Mouse (Mus musculus): Measurements from ENCODE around the gene Agpat1. TPM values are rescaled to one million over a fixed set of nuclear protein-coding genes. Genes with fewer than 3 reads are reported as not detected.

The Agpat1 gene
- polyA plus RNA-seq, 1 experiment from 2014 or later: 52.5 TPM

GRCm38 (mm10) chr17:34606186-34607039, 2.4 kb downstream of the Agpat1 start:
- Histone ChIP-seq H3K9ac (peak overlapping the region; percentile 87), H3K27me3 (replicated peaks) (no peaks in the 10 kb centered on the region), H3K4me3 (peak overlapping the region; percentile 69), H3K9me3 (replicated peaks) (no peaks in the 10 kb centered on the region), H3K4me2 (peak overlapping the region; percentile 92), H3K36me3 (peaks cover 28% of the 10 kb centered on the region), H3K27ac (ENCODE audit: poor library complexity, severe bottlenecking) (peak overlapping the region; percentile 90), H3K4me1 (replicated peaks) (peaks cover 49% of the 10 kb centered on the region)
- no peak for ATAC-seq (ENCODE audit: insufficient number of reproducible peaks, low FRiP score)
- WGBS: 15% methylated on average over 32 of the region's 32 CpGs

DNA sequence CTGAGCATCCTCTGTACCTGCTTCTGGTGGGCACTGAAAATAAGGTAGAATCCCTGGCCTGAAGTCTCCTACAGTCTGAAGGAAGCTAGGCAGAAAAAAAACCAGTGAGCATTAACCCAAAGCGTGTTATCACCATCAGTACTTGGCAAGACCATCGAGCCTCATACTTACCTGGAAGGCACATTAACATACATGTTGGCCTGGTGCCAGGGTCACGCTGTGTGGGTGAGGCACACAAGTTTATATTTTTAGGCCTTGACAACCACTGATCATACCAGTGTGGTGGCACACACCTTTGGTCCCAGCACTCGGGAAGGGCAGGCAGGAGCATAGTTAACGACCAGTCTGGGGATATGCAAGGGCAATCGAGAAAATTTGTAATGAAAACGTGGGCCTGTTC, 3.9 kb downstream of the Agpat1 start:
- 84% methylated on average over 7 of the region's 7 CpGs for WGBS
- no peak overlapping the region for H3K4me3 ChIP-seq
- 0 out of 2 replicates have a peak overlapping the region, but pooled peaks have one; percentile 42 for H3K9ac ChIP-seq
- H3K27me3 ChIP-seq (replicated peaks): no peaks in the 10 kb centered on the region
- no peaks in the 10 kb centered on the region for H3K9me3 ChIP-seq (replicated peaks)
- H3K36me3 ChIP-seq: peaks cover 38% of the 10 kb centered on the region
- no peak overlapping the region for H3K4me2 ChIP-seq
- no peak overlapping the region for H3K27ac ChIP-seq (ENCODE audit: poor library complexity, severe bottlenecking)
- no peak for ATAC-seq (ENCODE audit: insufficient number of reproducible peaks, low FRiP score)
- H3K4me1 ChIP-seq (replicated peaks): peaks cover 38% of the 10 kb centered on the region

DNA sequence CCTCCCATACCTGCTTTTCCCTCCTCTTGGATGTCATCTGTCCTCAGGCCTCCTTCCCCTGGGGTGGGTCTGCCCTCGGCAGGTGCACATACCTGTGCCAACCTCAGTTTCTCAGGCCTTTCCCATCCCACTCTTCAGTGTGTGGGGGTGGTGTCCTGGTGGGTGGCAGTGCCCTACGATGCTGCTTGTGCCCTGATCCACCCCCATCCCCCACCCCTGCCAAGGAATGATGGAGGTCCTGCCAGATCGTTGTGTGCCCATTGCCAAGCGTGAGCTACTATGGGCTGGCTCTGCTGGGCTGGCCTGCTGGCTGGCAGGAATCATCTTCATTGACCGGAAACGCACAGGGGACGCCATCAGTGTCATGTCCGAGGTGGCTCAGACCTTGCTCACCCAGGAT, 7.0 kb downstream of the Agpat1 start:
- ATAC-seq (ENCODE audit: insufficient number of reproducible peaks, low FRiP score): no peak
- no peaks in the 10 kb centered on the region for H3K9me3 ChIP-seq (replicated peaks)
- peaks cover 63% of the 10 kb centered on the region for H3K36me3 ChIP-seq
- H3K4me1 ChIP-seq (replicated peaks): peaks cover 29% of the 10 kb centered on the region
- H3K9ac ChIP-seq: no peak overlapping the region
- no peak overlapping the region for H3K27ac ChIP-seq (ENCODE audit: poor library complexity, severe bottlenecking)
- no peak overlapping the region for H3K4me2 ChIP-seq
- H3K27me3 ChIP-seq (replicated peaks): no peaks in the 10 kb centered on the region
- no peak overlapping the region for H3K4me3 ChIP-seq
- 91% methylated on average over 8 of the region's 8 CpGs for WGBS

DNA sequence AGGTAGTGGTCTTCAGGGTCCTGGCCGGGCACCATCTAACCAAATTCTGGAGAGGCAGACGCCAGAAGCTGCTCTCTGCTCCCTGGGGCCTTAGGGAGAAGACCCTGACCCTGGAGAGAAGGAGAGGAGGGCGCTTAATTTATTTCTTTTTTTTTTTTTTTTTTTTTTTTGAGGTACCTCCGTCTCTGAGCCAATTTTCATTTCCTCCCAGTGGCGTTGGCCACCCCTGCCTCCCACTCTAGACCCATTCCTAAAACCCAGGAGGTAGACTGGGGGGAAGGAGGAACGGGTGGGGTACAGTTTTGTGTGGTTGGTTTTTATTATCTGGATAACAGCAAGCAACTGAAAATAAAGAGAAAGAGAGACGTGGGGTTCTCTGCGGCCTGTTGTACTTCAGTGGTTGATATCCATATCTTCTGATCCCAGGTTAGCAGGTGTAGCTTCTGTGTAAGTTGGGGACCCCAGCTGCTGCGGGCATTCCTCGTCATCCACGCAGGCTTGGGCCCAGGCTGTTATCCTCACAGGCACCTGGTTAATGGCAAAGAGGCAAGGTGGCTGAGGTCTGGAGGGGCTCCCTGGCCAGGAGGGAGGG, 9.1 kb downstream of the Agpat1 start:
- no peaks in the 10 kb centered on the region for H3K27me3 ChIP-seq (replicated peaks)
- H3K9me3 ChIP-seq (replicated peaks): no peaks in the 10 kb centered on the region
- whole genome bisulfite sequencing: 83% methylated on average over 11 of the region's 11 CpGs
- no peak overlapping the region for H3K9ac ChIP-seq
- H3K4me1 ChIP-seq (replicated peaks): peaks cover 10% of the 10 kb centered on the region
- no peak for ATAC-seq (ENCODE audit: insufficient number of reproducible peaks, low FRiP score)
- H3K4me3 ChIP-seq: no peak overlapping the region
- peaks cover 71% of the 10 kb centered on the region for H3K36me3 ChIP-seq
- H3K4me2 ChIP-seq: no peak overlapping the region
- H3K27ac ChIP-seq (ENCODE audit: poor library complexity, severe bottlenecking): no peak overlapping the region

GRCm38 (mm10) chr17:34613830-34614229, 9.8 kb downstream of the Agpat1 start:
- Histone ChIP-seq H3K9ac (no peak overlapping the region), H3K27ac (ENCODE audit: poor library complexity, severe bottlenecking) (no peak overlapping the region), H3K4me2 (no peak overlapping the region), H3K4me3 (no peak overlapping the region), H3K9me3 (replicated peaks) (no peaks in the 10 kb centered on the region), H3K27me3 (replicated peaks) (no peaks in the 10 kb centered on the region), H3K36me3 (peaks cover 70% of the 10 kb centered on the region), H3K4me1 (replicated peaks) (peaks cover 4% of the 10 kb centered on the region)
- no peak for ATAC-seq (ENCODE audit: insufficient number of reproducible peaks, low FRiP score)
- 85% methylated on average over 10 of the region's 10 CpGs for WGBS

DNA sequence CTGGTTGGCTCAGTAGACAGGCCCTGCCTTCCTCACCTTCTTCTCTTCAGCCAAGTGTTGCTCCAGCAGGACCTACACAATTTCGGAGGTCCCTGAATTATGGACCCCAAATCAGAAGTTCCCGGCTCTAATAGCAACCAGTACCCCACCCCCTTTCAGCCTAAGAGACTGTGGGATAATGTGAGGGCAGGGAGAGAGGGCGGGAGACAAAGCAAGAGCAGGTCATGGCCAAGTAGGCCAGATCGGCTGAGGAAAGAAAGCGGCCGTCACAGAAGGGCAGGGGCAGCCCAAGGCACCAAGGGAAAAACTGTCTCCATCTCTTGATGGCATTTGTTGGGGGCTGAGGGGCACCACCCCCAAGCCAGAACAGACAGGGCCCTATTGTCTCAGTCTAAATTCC, 11.8 kb downstream of the Agpat1 start, which contains the start of gene Egfl8:
TSS of gene Egfl8 (minus strand) at position 101 of the 400 bp plus-strand sequence.
- Histone ChIP-seq H3K4me3 (no peak within 1 kb of the TSS), H3K27me3 (replicated peaks) (no peaks in the 10 kb centered on the region), H3K27ac (ENCODE audit: poor library complexity, severe bottlenecking) (0 out of 2 replicates have a peak within 1 kb of the TSS, but pooled peaks have one; percentile 18), H3K4me1 (replicated peaks) (no peaks in the 10 kb centered on the region), H3K36me3 (peaks cover 73% of the 10 kb centered on the region), H3K9me3 (replicated peaks) (no peaks in the 10 kb centered on the region), H3K9ac (no peak within 1 kb of the TSS), H3K4me2 (no peak within 1 kb of the TSS)
- ATAC-seq (ENCODE audit: insufficient number of reproducible peaks, low FRiP score): no peak
- 71% methylated on average over 6 of the region's 6 CpGs for WGBS

DNA sequence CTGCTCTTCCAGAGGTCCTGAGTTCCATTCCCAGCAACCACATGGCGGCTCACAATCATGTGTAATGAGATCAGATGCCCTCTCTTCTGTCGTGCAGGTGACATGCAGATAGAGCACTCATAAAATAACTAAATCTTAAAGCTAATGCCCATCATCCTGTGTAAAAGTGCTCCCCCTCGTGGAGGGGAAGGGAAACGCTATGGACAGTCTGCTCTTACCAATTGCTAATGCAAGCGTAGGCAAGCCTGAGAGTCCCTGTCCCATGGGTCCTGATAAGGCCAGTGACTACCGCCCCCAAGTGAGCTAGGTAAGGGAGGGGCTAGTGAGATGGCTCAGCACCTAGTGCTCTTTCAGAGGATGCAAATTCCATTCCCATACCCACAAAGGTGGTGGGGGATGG, 14.9 kb downstream of the Agpat1 start:
- ATAC-seq (ENCODE audit: insufficient number of reproducible peaks, low FRiP score): no peak; the same call in 1 of the 2 replicates
- H3K9ac ChIP-seq: no peak overlapping the region
- H3K9me3 ChIP-seq (replicated peaks): no peaks in the 10 kb centered on the region
- no peaks in the 10 kb centered on the region for H3K27me3 ChIP-seq (replicated peaks)
- 17% methylated on average over 6 of the region's 6 CpGs for WGBS
- H3K27ac ChIP-seq (ENCODE audit: poor library complexity, severe bottlenecking): no peak overlapping the region
- H3K4me1 ChIP-seq (replicated peaks): no peaks in the 10 kb centered on the region
- H3K36me3 ChIP-seq: peaks cover 72% of the 10 kb centered on the region
- no peak overlapping the region for H3K4me3 ChIP-seq
- no peak overlapping the region for H3K4me2 ChIP-seq

DNA sequence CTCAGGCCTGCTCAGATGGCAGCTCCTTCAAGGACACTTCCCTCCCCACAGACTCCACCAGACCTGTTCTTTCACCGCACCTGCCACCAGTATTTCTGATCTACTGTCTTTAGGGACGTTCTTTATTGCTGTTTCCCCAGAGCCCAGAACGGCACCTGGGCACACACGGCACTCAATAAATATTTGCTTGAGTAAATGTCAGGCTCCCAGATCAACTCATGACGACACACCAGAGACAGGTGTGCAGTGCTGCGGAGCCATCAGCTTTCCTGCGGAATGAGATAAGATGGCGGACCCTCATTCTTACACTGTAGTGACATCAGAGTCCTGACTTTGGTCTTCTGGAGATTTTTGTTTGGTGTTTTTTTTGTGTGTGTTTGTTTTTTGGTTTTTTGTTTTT, 16.9 kb downstream of the Agpat1 start:
- Histone ChIP-seq H3K4me1 (replicated peaks) (peaks cover 6% of the 10 kb centered on the region), H3K36me3 (peaks cover 64% of the 10 kb centered on the region), H3K27ac (ENCODE audit: poor library complexity, severe bottlenecking) (no peak overlapping the region), H3K4me2 (no peak overlapping the region), H3K4me3 (no peak overlapping the region), H3K27me3 (replicated peaks) (no peaks in the 10 kb centered on the region), H3K9ac (no peak overlapping the region), H3K9me3 (replicated peaks) (no peaks in the 10 kb centered on the region)
- no peak for ATAC-seq (ENCODE audit: insufficient number of reproducible peaks, low FRiP score)
- 88% methylated on average over 8 of the region's 8 CpGs for WGBS

GRCm38 (mm10) chr17:34623161-34623560, 19.1 kb downstream of the Agpat1 start:
- no peak overlapping the region for H3K9ac ChIP-seq
- no peaks in the 10 kb centered on the region for H3K9me3 ChIP-seq (replicated peaks)
- peaks cover 18% of the 10 kb centered on the region for H3K4me1 ChIP-seq (replicated peaks)
- ATAC-seq (ENCODE audit: insufficient number of reproducible peaks, low FRiP score): no peak
- no peak overlapping the region for H3K27ac ChIP-seq (ENCODE audit: poor library complexity, severe bottlenecking)
- H3K36me3 ChIP-seq: peaks cover 49% of the 10 kb centered on the region
- H3K27me3 ChIP-seq (replicated peaks): no peaks in the 10 kb centered on the region
- WGBS: 86% methylated on average over 9 of the region's 9 CpGs
- no peak overlapping the region for H3K4me3 ChIP-seq
- H3K4me2 ChIP-seq: no peak overlapping the region

GRCm38 (mm10) chr17:34624981-34625380, 20.9 kb downstream of the Agpat1 start:
- Histone ChIP-seq H3K9me3 (replicated peaks) (no peaks in the 10 kb centered on the region), H3K27ac (ENCODE audit: poor library complexity, severe bottlenecking) (no peak overlapping the region), H3K27me3 (replicated peaks) (peaks cover 13% of the 10 kb centered on the region), H3K4me1 (replicated peaks) (peaks cover 33% of the 10 kb centered on the region), H3K4me3 (no peak overlapping the region), H3K36me3 (peaks cover 41% of the 10 kb centered on the region), H3K9ac (no peak overlapping the region), H3K4me2 (no peak overlapping the region)
- 99% methylated on average over 3 of the region's 3 CpGs for WGBS
- ATAC-seq (ENCODE audit: insufficient number of reproducible peaks, low FRiP score): no peak

DNA sequence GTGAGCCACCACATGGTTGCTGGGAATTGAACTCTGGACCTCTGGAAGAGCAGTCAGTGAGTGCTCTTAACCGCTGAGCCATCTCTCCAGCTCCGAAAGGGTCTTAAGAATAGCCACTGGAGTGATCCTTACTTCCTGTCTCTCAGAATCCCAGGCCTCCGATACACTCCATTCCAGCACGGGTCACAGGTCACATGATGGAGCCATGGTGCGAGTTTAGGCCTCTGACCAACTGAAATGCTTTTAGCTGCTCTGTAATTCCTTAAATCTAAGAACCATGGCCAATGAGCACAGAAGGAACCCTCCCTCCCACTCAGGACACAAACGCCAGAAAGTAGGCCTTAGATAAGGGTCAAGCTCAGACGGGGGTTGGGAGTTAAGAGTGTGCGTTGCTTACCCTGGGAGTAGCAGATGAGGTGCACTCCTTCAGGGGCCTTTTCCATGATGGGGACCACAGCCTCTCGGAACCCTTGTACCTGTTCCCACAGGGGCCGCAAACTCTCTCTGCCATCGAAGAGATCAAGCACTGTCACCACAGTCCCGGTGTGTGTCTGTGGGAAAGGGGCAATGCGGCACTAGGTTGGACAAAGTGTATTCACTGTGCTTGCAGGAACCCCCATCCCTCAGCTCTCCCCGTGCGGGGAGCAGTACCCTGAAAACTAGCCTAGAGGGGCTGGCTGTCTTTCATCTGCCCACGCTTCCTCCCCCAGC, 22.2 kb downstream of the Agpat1 start:
- peak overlapping the region; percentile 88 for H3K4me3 ChIP-seq
- H3K27ac ChIP-seq (ENCODE audit: poor library complexity, severe bottlenecking): no peak overlapping the region
- no peaks in the 10 kb centered on the region for H3K9me3 ChIP-seq (replicated peaks)
- peak overlapping the region; percentile 95 for H3K4me2 ChIP-seq
- peaks cover 41% of the 10 kb centered on the region for H3K4me1 ChIP-seq (replicated peaks)
- H3K27me3 ChIP-seq (replicated peaks): peaks cover 26% of the 10 kb centered on the region
- WGBS: 47% methylated on average over 16 of the region's 16 CpGs
- H3K9ac ChIP-seq: peak overlapping the region; percentile 86
- peaks cover 36% of the 10 kb centered on the region for H3K36me3 ChIP-seq
- ATAC-seq (ENCODE audit: insufficient number of reproducible peaks, low FRiP score): no peak

Data from heart, embryonic 12.5 days (tissue).